Mouse (Mus musculus): Measurements from ENCODE around the gene Qrich2. TPM values are rescaled to one million over a fixed set of nuclear protein-coding genes. Genes with fewer than 3 reads are reported as not detected.
"Not testable (repeated sequence)": the region's sequence is repeated elsewhere in the genome, so short reads cannot be mapped to it uniquely, and the experiment has no call there.

The Qrich2 gene
- polyA plus RNA-seq, 1 experiment from 2014 or later: 0.31 TPM

DNA sequence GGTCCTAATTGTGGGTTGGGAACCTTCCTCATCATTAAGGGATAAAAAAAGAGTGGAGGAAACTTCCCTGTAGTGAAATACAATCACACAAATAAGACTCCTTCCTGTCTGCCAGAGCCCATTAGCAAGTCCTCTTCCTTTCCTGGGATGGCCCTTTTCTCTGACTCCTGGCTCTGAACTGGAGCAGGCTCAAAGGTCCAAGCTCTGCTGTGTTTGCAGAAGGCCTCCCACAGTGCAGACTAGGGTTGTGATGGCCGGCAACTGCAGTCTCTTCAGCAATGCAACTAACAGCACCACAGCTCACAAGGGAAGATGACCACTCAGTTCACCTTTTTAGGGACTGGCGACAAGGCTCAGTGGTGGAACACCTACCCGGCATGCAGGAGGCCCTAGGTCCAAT, 4.2 kb upstream of the Qrich2 start:
- no peak overlapping the region for H3K4me2 ChIP-seq
- peaks cover 26% of the 10 kb centered on the region for H3K36me3 ChIP-seq (ENCODE audit: control insufficient read depth, insufficient read depth, low read length)
- no peaks in the 10 kb centered on the region for H3K27me3 ChIP-seq (ENCODE audit: control insufficient read depth, insufficient read depth, low read length)
- no peaks in the 10 kb centered on the region for H3K4me1 ChIP-seq (ENCODE audit: control insufficient read depth, insufficient read depth, low read length)
- H3K9me3 ChIP-seq (replicated peaks; ENCODE audit: control insufficient read depth, low read length): no peaks in the 10 kb centered on the region
- ATAC-seq (replicated peaks; ENCODE audit: insufficient number of reproducible peaks, low FRiP score, low TSS enrichment): no peak
- 90% methylated on average over 3 of the region's 3 CpGs for WGBS (ENCODE audit: insufficient replicate concordance)
- H3K27ac ChIP-seq (ENCODE audit: low read depth, low read length): 0 out of 2 replicates have a peak overlapping the region, but pooled peaks have one; percentile 30
- H3K4me3 ChIP-seq (ENCODE audit: low read depth, low read length): no peak overlapping the region
- no peak overlapping the region for H3K9ac ChIP-seq (ENCODE audit: low read depth, low read length)

DNA sequence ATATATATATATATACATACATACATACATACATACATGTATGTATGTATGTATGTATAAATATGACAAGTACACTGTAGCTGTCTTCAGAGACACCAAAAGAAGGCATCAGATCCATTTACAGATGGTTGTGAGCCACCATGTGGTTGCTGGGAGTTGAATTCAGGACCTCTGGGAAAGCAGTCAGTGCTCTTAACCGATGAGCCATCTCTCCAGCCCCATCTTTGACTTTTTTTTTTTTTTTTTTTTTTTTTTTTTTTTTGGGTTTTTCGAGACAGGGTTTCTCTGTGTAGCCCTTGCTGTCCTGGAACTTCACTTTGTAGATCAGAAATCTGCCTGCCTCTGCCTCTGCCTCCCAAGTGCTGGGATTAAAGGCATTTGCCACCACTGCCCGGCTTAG, 2.3 kb upstream of the Qrich2 start:
- H3K4me1 ChIP-seq (ENCODE audit: control insufficient read depth, insufficient read depth, low read length); H3K4me3 ChIP-seq (ENCODE audit: low read depth, low read length); H3K9me3 ChIP-seq (replicated peaks; ENCODE audit: control insufficient read depth, low read length); H3K9ac ChIP-seq (ENCODE audit: low read depth, low read length); H3K27ac ChIP-seq (ENCODE audit: low read depth, low read length); H3K27me3 ChIP-seq (ENCODE audit: control insufficient read depth, insufficient read depth, low read length); ATAC-seq (replicated peaks; ENCODE audit: insufficient number of reproducible peaks, low FRiP score, low TSS enrichment); H3K4me2 ChIP-seq: not testable (repeated sequence)
- WGBS (ENCODE audit: insufficient replicate concordance): 75% methylated on average over 3 of the region's 3 CpGs
- H3K36me3 ChIP-seq (ENCODE audit: control insufficient read depth, insufficient read depth, low read length): peaks cover 18% of the 10 kb centered on the region

DNA sequence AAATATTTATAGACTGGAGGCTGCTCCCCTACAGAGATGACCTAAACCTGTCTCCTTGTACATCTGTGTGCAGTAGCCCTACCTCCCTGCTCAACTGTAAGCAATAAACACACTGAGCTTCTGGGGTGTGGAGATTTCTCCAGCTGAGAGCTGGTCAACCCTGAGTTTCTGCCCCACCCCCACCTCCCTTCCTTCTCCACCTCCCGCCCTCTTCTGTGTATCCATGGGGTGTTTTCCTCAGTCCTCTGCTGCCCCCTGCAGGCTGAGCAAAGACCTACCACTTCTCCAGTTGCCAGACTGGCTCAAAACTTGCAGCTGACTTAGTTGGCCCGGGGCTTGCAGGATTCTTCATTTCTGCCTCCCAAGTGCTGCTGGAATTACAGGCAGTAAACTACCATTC, 2.2 kb downstream of the Qrich2 start:
- WGBS (ENCODE audit: insufficient replicate concordance): 17% methylated on average over 2 of the region's 2 CpGs
- no peaks in the 10 kb centered on the region for H3K9me3 ChIP-seq (replicated peaks; ENCODE audit: control insufficient read depth, low read length)
- H3K4me3 ChIP-seq (ENCODE audit: low read depth, low read length): no peak overlapping the region
- no peak overlapping the region for H3K4me2 ChIP-seq
- H3K27me3 ChIP-seq (ENCODE audit: control insufficient read depth, insufficient read depth, low read length): no peaks in the 10 kb centered on the region
- H3K4me1 ChIP-seq (ENCODE audit: control insufficient read depth, insufficient read depth, low read length): peaks cover 4% of the 10 kb centered on the region; the same call in 1 of the 2 replicates
- no peaks in the 10 kb centered on the region for H3K36me3 ChIP-seq (ENCODE audit: control insufficient read depth, insufficient read depth, low read length)
- ATAC-seq (replicated peaks; ENCODE audit: insufficient number of reproducible peaks, low FRiP score, low TSS enrichment): 0 out of 2 replicates have a peak, but pooled peaks have one; percentile 35
- no peak overlapping the region for H3K9ac ChIP-seq (ENCODE audit: low read depth, low read length)
- no peak overlapping the region for H3K27ac ChIP-seq (ENCODE audit: low read depth, low read length)

DNA sequence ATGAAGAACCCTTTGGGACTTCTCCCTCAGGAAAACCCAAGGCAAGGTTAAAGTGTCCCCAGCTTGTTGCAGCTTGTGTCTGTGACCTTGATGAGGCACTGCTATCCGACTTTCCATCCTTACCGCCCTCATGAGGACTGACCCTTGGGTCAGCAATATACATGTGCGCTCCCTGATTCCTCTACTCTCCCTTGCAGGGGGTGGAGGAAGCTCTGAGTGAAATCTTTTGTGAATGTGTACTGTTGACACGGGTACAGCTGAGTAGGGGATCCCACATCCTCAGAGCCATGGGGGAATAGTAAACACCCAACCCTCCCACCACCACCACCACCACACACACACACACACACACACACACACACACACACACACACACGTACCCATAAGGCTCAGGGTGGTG, 2.7 kb downstream of the Qrich2 start:
- Histone ChIP-seq H3K4me2 (no peak overlapping the region), H3K36me3 (ENCODE audit: control insufficient read depth, insufficient read depth, low read length) (no peaks in the 10 kb centered on the region), H3K9me3 (replicated peaks; ENCODE audit: control insufficient read depth, low read length) (no peaks in the 10 kb centered on the region), H3K27me3 (ENCODE audit: control insufficient read depth, insufficient read depth, low read length) (no peaks in the 10 kb centered on the region), H3K27ac (ENCODE audit: low read depth, low read length) (no peak overlapping the region), H3K4me3 (ENCODE audit: low read depth, low read length) (no peak overlapping the region), H3K9ac (ENCODE audit: low read depth, low read length) (no peak overlapping the region), H3K4me1 (ENCODE audit: control insufficient read depth, insufficient read depth, low read length) (peaks cover 4% of the 10 kb centered on the region; the same call in 1 of the 2 replicates)
- ATAC-seq (replicated peaks; ENCODE audit: insufficient number of reproducible peaks, low FRiP score, low TSS enrichment): no peak
- WGBS (ENCODE audit: insufficient replicate concordance): 55% methylated on average over 5 of the region's 5 CpGs

DNA sequence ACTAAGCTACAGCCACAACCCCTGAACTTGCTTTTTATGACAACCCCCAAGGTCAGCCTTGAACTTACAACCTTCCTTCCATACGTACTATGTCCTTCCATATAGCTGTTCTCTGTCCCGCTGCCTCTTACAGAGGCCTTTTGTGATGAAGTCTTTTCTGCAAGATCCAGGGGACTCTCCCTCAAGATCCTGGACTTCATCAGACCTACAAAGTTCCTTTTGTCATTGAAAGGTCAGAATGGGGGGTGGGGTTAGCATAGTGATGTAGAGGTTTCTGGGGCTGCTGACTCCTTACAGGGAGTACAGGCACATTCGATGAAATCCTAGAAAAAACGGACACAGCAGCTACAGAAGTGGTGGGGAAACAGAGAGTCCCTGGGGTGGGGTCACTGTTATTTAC, 6.3 kb downstream of the Qrich2 start:
- H3K27ac ChIP-seq (ENCODE audit: low read depth, low read length): no peak overlapping the region
- WGBS (ENCODE audit: insufficient replicate concordance): 65% methylated on average over 4 of the region's 4 CpGs
- no peaks in the 10 kb centered on the region for H3K9me3 ChIP-seq (replicated peaks; ENCODE audit: control insufficient read depth, low read length)
- no peak for ATAC-seq (replicated peaks; ENCODE audit: insufficient number of reproducible peaks, low FRiP score, low TSS enrichment)
- H3K36me3 ChIP-seq (ENCODE audit: control insufficient read depth, insufficient read depth, low read length): no peaks in the 10 kb centered on the region
- H3K4me2 ChIP-seq: no peak overlapping the region
- H3K4me1 ChIP-seq (ENCODE audit: control insufficient read depth, insufficient read depth, low read length): peaks cover 4% of the 10 kb centered on the region; the same call in 1 of the 2 replicates
- H3K27me3 ChIP-seq (ENCODE audit: control insufficient read depth, insufficient read depth, low read length): no peaks in the 10 kb centered on the region; the same call in 1 of the 2 replicates
- H3K9ac ChIP-seq (ENCODE audit: low read depth, low read length): no peak overlapping the region
- H3K4me3 ChIP-seq (ENCODE audit: low read depth, low read length): no peak overlapping the region

DNA sequence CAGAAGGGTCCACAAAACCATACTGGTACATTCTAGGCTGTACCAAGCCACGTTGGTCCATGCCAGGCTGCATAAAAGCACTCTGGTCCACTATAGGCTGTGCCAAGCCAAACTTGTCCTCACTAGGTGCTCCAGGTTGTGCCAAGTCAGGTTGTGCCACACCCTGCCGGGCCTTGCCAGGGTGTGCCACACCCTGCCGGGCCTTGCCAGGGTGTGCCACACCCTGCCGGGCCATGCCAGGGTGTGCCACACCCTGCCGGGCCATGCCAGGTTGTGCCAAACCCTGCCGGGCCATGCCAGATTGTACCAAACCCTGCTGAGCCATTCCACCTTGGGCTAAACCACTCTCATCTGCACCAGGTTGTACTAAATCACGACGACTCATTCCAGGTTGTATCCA, 9.8 kb downstream of the Qrich2 start:
- Histone ChIP-seq H3K36me3 (ENCODE audit: control insufficient read depth, insufficient read depth, low read length) (no peaks in the 10 kb centered on the region), H3K27me3 (ENCODE audit: control insufficient read depth, insufficient read depth, low read length) (no peaks in the 10 kb centered on the region; the same call in 1 of the 2 replicates), H3K27ac (ENCODE audit: low read depth, low read length) (no peak overlapping the region), H3K4me2 (no peak overlapping the region), H3K4me3 (ENCODE audit: low read depth, low read length) (no peak overlapping the region), H3K9ac (ENCODE audit: low read depth, low read length) (no peak overlapping the region), H3K4me1 (ENCODE audit: control insufficient read depth, insufficient read depth, low read length) (no peaks in the 10 kb centered on the region), H3K9me3 (replicated peaks; ENCODE audit: control insufficient read depth, low read length) (no peaks in the 10 kb centered on the region)
- WGBS (ENCODE audit: insufficient replicate concordance): 79% methylated on average over 8 of the region's 8 CpGs
- ATAC-seq (replicated peaks; ENCODE audit: insufficient number of reproducible peaks, low FRiP score, low TSS enrichment): no peak

DNA sequence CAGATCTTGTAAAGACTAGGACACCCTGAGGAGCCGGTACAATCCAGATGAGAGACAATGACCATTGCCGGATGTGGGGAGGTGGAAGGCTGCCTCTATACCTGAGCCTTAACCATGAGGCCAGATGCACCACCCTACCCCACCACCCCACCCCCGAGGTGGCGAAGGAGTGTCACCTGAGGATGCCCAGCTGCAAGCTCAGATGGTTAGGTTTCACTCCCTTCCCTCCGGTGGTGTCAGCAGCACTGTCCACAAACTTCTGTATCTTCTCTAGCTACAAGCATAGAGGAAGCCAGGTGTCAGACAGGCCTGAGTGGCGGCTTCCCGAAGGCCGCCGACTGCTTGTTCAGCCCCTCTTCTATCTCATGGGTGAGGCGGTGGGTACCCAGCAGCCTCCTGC, 12.2 kb downstream of the Qrich2 start:
- H3K4me3 ChIP-seq (ENCODE audit: low read depth, low read length): no peak overlapping the region
- H3K9ac ChIP-seq (ENCODE audit: low read depth, low read length): no peak overlapping the region
- 84% methylated on average over 10 of the region's 10 CpGs for WGBS (ENCODE audit: insufficient replicate concordance)
- no peak for ATAC-seq (replicated peaks; ENCODE audit: insufficient number of reproducible peaks, low FRiP score, low TSS enrichment)
- no peak overlapping the region for H3K4me2 ChIP-seq
- no peaks in the 10 kb centered on the region for H3K4me1 ChIP-seq (ENCODE audit: control insufficient read depth, insufficient read depth, low read length)
- H3K27me3 ChIP-seq (ENCODE audit: control insufficient read depth, insufficient read depth, low read length): no peaks in the 10 kb centered on the region; the same call in 1 of the 2 replicates
- no peaks in the 10 kb centered on the region for H3K36me3 ChIP-seq (ENCODE audit: control insufficient read depth, insufficient read depth, low read length)
- no peak overlapping the region for H3K27ac ChIP-seq (ENCODE audit: low read depth, low read length)
- no peaks in the 10 kb centered on the region for H3K9me3 ChIP-seq (replicated peaks; ENCODE audit: control insufficient read depth, low read length)

DNA sequence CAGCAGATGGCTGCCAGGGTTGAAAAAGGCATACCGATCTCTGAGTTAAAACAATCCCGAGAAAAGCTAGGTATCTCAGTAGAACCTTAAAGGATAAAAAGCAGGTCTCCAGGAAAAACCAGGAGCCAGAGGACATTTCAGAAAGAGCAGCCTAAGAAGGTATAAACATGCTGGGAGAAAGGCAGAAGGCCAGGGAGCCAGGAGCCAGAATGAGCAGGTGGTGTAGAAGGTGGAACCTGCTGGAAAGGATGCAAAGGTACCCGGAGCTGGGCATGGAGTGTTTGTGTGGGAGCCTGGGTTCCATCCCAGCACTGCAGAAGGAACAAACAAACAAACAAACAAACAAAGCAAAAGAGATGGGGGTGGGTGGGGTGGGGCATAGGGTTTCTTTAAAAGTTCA, 16.7 kb downstream of the Qrich2 start:
- no peak overlapping the region for H3K4me2 ChIP-seq
- no peaks in the 10 kb centered on the region for H3K36me3 ChIP-seq (ENCODE audit: control insufficient read depth, insufficient read depth, low read length)
- H3K9me3 ChIP-seq (replicated peaks; ENCODE audit: control insufficient read depth, low read length): no peaks in the 10 kb centered on the region
- 81% methylated on average over 3 of the region's 3 CpGs for WGBS (ENCODE audit: insufficient replicate concordance)
- H3K9ac ChIP-seq (ENCODE audit: low read depth, low read length): no peak overlapping the region
- no peak overlapping the region for H3K4me3 ChIP-seq (ENCODE audit: low read depth, low read length)
- H3K27ac ChIP-seq (ENCODE audit: low read depth, low read length): no peak overlapping the region
- H3K4me1 ChIP-seq (ENCODE audit: control insufficient read depth, insufficient read depth, low read length): no peaks in the 10 kb centered on the region; the same call in 1 of the 2 replicates
- peaks cover 19% of the 10 kb centered on the region for H3K27me3 ChIP-seq (ENCODE audit: control insufficient read depth, insufficient read depth, low read length)
- no peak for ATAC-seq (replicated peaks; ENCODE audit: insufficient number of reproducible peaks, low FRiP score, low TSS enrichment)

DNA sequence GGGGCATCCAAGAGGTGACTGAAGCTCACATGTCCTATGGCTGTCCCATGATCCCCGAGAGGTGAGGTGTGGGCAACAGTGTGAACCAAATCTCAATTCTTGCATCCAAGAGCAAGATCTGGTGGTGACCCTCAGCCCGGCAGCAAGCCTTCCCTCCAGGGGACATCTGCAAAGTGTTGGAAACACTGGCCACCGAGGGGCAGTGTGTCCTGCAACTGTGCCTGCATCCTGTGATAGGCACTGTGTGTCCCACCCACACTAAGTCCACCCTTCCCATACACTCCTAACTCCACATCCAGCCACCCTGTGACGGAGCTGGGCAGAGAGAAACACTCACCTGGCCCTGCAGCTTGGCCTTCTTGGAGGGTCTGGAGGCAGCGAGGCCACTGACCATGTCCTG, 18.2 kb downstream of the Qrich2 start:
- H3K27me3 ChIP-seq (ENCODE audit: control insufficient read depth, insufficient read depth, low read length): peaks cover 19% of the 10 kb centered on the region
- H3K27ac ChIP-seq (ENCODE audit: low read depth, low read length): no peak overlapping the region
- no peak overlapping the region for H3K4me3 ChIP-seq (ENCODE audit: low read depth, low read length)
- 60% methylated on average over 5 of the region's 5 CpGs for WGBS (ENCODE audit: insufficient replicate concordance)
- no peaks in the 10 kb centered on the region; the same call in 1 of the 2 replicates for H3K4me1 ChIP-seq (ENCODE audit: control insufficient read depth, insufficient read depth, low read length)
- ATAC-seq (replicated peaks; ENCODE audit: insufficient number of reproducible peaks, low FRiP score, low TSS enrichment): no peak
- H3K4me2 ChIP-seq: no peak overlapping the region
- no peaks in the 10 kb centered on the region for H3K36me3 ChIP-seq (ENCODE audit: control insufficient read depth, insufficient read depth, low read length)
- no peaks in the 10 kb centered on the region for H3K9me3 ChIP-seq (replicated peaks; ENCODE audit: control insufficient read depth, low read length)
- 0 out of 2 replicates have a peak overlapping the region, but pooled peaks have one; percentile 16 for H3K9ac ChIP-seq (ENCODE audit: low read depth, low read length)

All from heart, embryonic 11.5 days (tissue).